Mouse (Mus musculus): Measurements from ENCODE around the gene Slc35g3. TPM values are rescaled to one million over a fixed set of nuclear protein-coding genes. Genes with fewer than 3 reads are reported as not detected.

Gene Slc35g3
- total and polyA plus RNA-seq, 2 experiments from 2014 or later = not detected

GRCm38 (mm10) chr11:69715482-69715881 lies 46.3 kb downstream of the Slc35g3 start:
- WGBS = 58% methylated on average over 9 of the region's 9 CpGs
- no peak for TF ChIP-seq EP300 (IDR thresholded peaks at IDR 0.05; ENCODE audit: low read depth)
- peak; percentile 46 for TF ChIP-seq CTCF (IDR thresholded peaks at IDR 0.05; ENCODE audit: low read depth)
- Histone ChIP-seq H3K9me3 (replicated peaks; ENCODE audit: control insufficient read depth, low read length) (no peaks in the 10 kb centered on the region), H3K4me1 (ENCODE audit: control insufficient read depth, insufficient read depth) (no peaks in the 10 kb centered on the region), H3K9ac (replicated peaks; ENCODE audit: low read depth, low read length) (no peak overlapping the region), H3K27ac (ENCODE audit: low read depth) (no peak overlapping the region), H3K4me2 (ENCODE audit: low read depth, low read length) (no peak overlapping the region), H3K4me3 (ENCODE audit: low read depth, low read length) (no peak overlapping the region), H3K36me3 (replicated peaks; ENCODE audit: control insufficient read depth, insufficient read depth, low read length) (no peaks in the 10 kb centered on the region), H3K27me3 (ENCODE audit: control insufficient read depth, insufficient read depth, low read length) (no peaks in the 10 kb centered on the region)
- no peak for DNase-seq (ENCODE audit: low spot score)
- no peak for ATAC-seq (ENCODE audit: insufficient read depth, low read depth)

DNA sequence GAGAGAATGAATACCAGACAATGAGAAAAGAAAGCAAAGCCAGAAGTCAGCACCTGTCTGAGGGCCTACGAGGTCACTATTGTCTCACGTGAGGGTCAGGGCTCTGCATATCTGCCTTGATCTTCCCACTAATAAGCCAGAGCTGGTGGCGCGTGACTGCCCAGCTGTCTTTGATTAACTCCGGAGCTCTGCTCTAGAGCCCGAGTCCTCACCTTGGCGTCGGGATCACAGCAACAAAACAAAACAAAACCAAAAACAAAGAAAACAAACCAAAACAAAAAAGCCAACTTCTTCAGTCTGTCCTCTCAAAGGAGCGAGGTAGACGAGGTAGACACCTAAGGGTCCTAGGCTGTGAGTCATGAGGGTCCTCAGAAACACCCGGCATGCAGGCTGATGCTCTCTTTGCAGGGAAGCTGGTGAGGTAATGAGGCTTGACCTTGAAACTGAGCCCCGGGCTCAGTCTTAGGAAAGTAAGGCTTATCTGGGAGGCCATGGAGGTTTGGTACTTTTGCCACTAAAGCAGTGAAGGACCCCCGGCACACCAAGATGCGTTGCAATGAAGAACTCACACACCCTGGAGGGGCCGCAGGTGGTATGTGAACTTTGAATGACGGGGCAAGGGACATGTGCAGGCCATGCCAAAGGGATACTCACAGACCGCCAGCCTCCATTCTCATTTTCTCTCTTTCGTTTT lies 47.0 kb downstream of the Slc35g3 start:
- H3K9ac ChIP-seq (replicated peaks; ENCODE audit: low read depth, low read length) = no peak overlapping the region
- no peaks in the 10 kb centered on the region for H3K27me3 ChIP-seq (ENCODE audit: control insufficient read depth, insufficient read depth, low read length)
- no peak overlapping the region for H3K4me2 ChIP-seq (ENCODE audit: low read depth, low read length)
- H3K4me3 ChIP-seq (ENCODE audit: low read depth, low read length) = no peak overlapping the region
- 63% methylated on average over 18 of the region's 18 CpGs for WGBS
- no peak overlapping the region for H3K27ac ChIP-seq (ENCODE audit: low read depth)
- ATAC-seq (ENCODE audit: insufficient read depth, low read depth) (no peak), DNase-seq (ENCODE audit: low spot score) (no peak)
- no peaks in the 10 kb centered on the region for H3K9me3 ChIP-seq (replicated peaks; ENCODE audit: control insufficient read depth, low read length)
- no peaks in the 10 kb centered on the region for H3K4me1 ChIP-seq (ENCODE audit: control insufficient read depth, insufficient read depth)
- no peaks in the 10 kb centered on the region for H3K36me3 ChIP-seq (replicated peaks; ENCODE audit: control insufficient read depth, insufficient read depth, low read length)
- TF ChIP-seq EP300 (IDR thresholded peaks at IDR 0.05; ENCODE audit: low read depth) = no peak
- no peak for TF ChIP-seq CTCF (IDR thresholded peaks at IDR 0.05; ENCODE audit: low read depth)

GRCm38 (mm10) chr11:69712954-69713672 lies 48.7 kb downstream of the Slc35g3 start:
- DNase-seq (ENCODE audit: low spot score) (no peak), ATAC-seq (ENCODE audit: insufficient read depth, low read depth) (no peak)
- Histone ChIP-seq H3K4me2 (ENCODE audit: low read depth, low read length) (no peak overlapping the region), H3K27me3 (ENCODE audit: control insufficient read depth, insufficient read depth, low read length) (no peaks in the 10 kb centered on the region), H3K36me3 (replicated peaks; ENCODE audit: control insufficient read depth, insufficient read depth, low read length) (no peaks in the 10 kb centered on the region), H3K9ac (replicated peaks; ENCODE audit: low read depth, low read length) (no peak overlapping the region), H3K4me1 (ENCODE audit: control insufficient read depth, insufficient read depth) (no peaks in the 10 kb centered on the region), H3K27ac (ENCODE audit: low read depth) (no peak overlapping the region), H3K4me3 (ENCODE audit: low read depth, low read length) (no peak overlapping the region), H3K9me3 (replicated peaks; ENCODE audit: control insufficient read depth, low read length) (no peaks in the 10 kb centered on the region)
- 81% methylated on average over 20 of the region's 20 CpGs for WGBS
- no peak for TF ChIP-seq CTCF (IDR thresholded peaks at IDR 0.05; ENCODE audit: low read depth)

DNA sequence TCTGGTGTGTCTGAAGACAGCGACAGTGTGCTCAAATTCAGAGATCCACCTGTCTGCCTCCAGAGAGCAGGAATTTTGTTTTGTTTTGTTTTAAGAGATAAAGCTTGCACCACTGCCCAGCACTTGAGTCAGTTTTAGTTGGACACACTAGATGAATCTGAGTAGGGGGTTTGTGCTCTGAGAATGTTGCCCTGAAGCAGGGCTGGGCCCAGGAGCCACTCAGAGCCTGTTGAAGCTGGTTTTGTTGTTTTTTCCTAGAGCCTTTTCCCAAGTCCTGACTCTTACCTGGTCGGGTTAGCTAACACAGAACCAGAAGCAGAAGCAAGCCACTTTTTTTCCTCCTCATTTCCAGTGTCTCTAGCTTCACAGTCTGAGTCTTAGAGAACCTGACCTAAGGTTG lies 50.7 kb downstream of the Slc35g3 start:
- Histone ChIP-seq H3K9me3 (replicated peaks; ENCODE audit: control insufficient read depth, low read length) (no peaks in the 10 kb centered on the region), H3K36me3 (replicated peaks; ENCODE audit: control insufficient read depth, insufficient read depth, low read length) (no peaks in the 10 kb centered on the region), H3K27me3 (ENCODE audit: control insufficient read depth, insufficient read depth, low read length) (no peaks in the 10 kb centered on the region), H3K4me3 (ENCODE audit: low read depth, low read length) (no peak overlapping the region), H3K9ac (replicated peaks; ENCODE audit: low read depth, low read length) (no peak overlapping the region), H3K4me2 (ENCODE audit: low read depth, low read length) (no peak overlapping the region), H3K4me1 (ENCODE audit: control insufficient read depth, insufficient read depth) (peaks cover 11% of the 10 kb centered on the region; the same call in 1 of the 2 replicates), H3K27ac (ENCODE audit: low read depth) (no peak overlapping the region)
- TF ChIP-seq EP300 (IDR thresholded peaks at IDR 0.05; ENCODE audit: low read depth) (no peak), CTCF (IDR thresholded peaks at IDR 0.05; ENCODE audit: low read depth) (no peak)
- no peak for ATAC-seq (ENCODE audit: insufficient read depth, low read depth)
- WGBS = 80% methylated on average over 2 of the region's 2 CpGs
- no peak for DNase-seq (ENCODE audit: low spot score)

- Histone ChIP-seq H3K27me3 (ENCODE audit: control insufficient read depth, insufficient read depth, low read length) (no peaks in the 10 kb centered on the region), H3K9ac (replicated peaks; ENCODE audit: low read depth, low read length) (no peak overlapping the region), H3K27ac (ENCODE audit: low read depth) (no peak overlapping the region), H3K4me1 (ENCODE audit: control insufficient read depth, insufficient read depth) (peaks cover 11% of the 10 kb centered on the region; the same call in 1 of the 2 replicates), H3K4me2 (ENCODE audit: low read depth, low read length) (no peak overlapping the region), H3K9me3 (replicated peaks; ENCODE audit: control insufficient read depth, low read length) (no peaks in the 10 kb centered on the region), H3K36me3 (replicated peaks; ENCODE audit: control insufficient read depth, insufficient read depth, low read length) (no peaks in the 10 kb centered on the region), H3K4me3 (ENCODE audit: low read depth, low read length) (no peak overlapping the region)
- DNase-seq (ENCODE audit: low spot score) (no peak), ATAC-seq (ENCODE audit: insufficient read depth, low read depth) (no peak)
- WGBS = 73% methylated on average over 3 of the region's 3 CpGs
- TF ChIP-seq EP300 (IDR thresholded peaks at IDR 0.05; ENCODE audit: low read depth) = no peak
Measured at GRCm38 (mm10) chr11:69710470-69710869, 51.3 kb downstream of the Slc35g3 start.

Other genes starting within 250 kb of the Slc35g3 start
Only the 30 nearest of the 43 such genes appear.
- 23.7 and 24.7 TPM in 2 replicates for gene Atp1b2, start 156.0 kb downstream of the Slc35g3 start, total RNA-seq (2014; rRNA removed; ENCODE audit: low replicate concordance)
- gene Atp1b2, start 156.0 kb downstream of the Slc35g3 start, polyA plus RNA-seq (2015; fragmentation: Nextera tagmentation; extraction: Ambion mirVana) = 15.1 and 16.8 TPM in 2 replicates
- not detected in 2 replicates for gene Shbg, start 144.1 kb downstream of the Slc35g3 start, total RNA-seq (2014; rRNA removed; ENCODE audit: low replicate concordance)
- 0.08 TPM in 1 of 2 replicates, not detected in the other for gene Shbg, start 144.1 kb downstream of the Slc35g3 start, polyA plus RNA-seq (2015; fragmentation: Nextera tagmentation; extraction: Ambion mirVana)
- gene Sat2, start 139.9 kb downstream of the Slc35g3 start, total RNA-seq (2014; rRNA removed; ENCODE audit: low replicate concordance) = 7.3 TPM in 1 of 2 replicates, not detected in the other
- 17.8 and 18.8 TPM in 2 replicates for gene Sat2, start 139.9 kb downstream of the Slc35g3 start, polyA plus RNA-seq (2015; fragmentation: Nextera tagmentation; extraction: Ambion mirVana)
- 64.7 and 102 TPM in 2 replicates for gene Fxr2, start 129.0 kb downstream of the Slc35g3 start, total RNA-seq (2014; rRNA removed; ENCODE audit: low replicate concordance)
- 15.8 and 17.7 TPM in 2 replicates for gene Fxr2, start 129.0 kb downstream of the Slc35g3 start, polyA plus RNA-seq (2015; fragmentation: Nextera tagmentation; extraction: Ambion mirVana)
- not detected in 2 replicates for gene Sox15, start 106.7 kb downstream of the Slc35g3 start, total RNA-seq (2014; rRNA removed; ENCODE audit: low replicate concordance)
- gene Sox15, start 106.7 kb downstream of the Slc35g3 start, polyA plus RNA-seq (2015; fragmentation: Nextera tagmentation; extraction: Ambion mirVana) = not detected in 2 replicates
- gene Mpdu1, start 99.3 kb downstream of the Slc35g3 start, total RNA-seq (2014; rRNA removed; ENCODE audit: low replicate concordance) = 123 and 137 TPM in 2 replicates
- 30.0 and 33.0 TPM in 2 replicates for gene Mpdu1, start 99.3 kb downstream of the Slc35g3 start, polyA plus RNA-seq (2015; fragmentation: Nextera tagmentation; extraction: Ambion mirVana)
- gene Cd68, start 95.8 kb downstream of the Slc35g3 start, total RNA-seq (2014; rRNA removed; ENCODE audit: low replicate concordance) = 2.6 and 6.9 TPM in 2 replicates
- gene Cd68, start 95.8 kb downstream of the Slc35g3 start, polyA plus RNA-seq (2015; fragmentation: Nextera tagmentation; extraction: Ambion mirVana) = 6.1 and 8.5 TPM in 2 replicates
- gene Eif4a1, start 89.5 kb downstream of the Slc35g3 start, total RNA-seq (2014; rRNA removed; ENCODE audit: low replicate concordance) = 573 and 656 TPM in 2 replicates
- gene Eif4a1, start 89.5 kb downstream of the Slc35g3 start, polyA plus RNA-seq (2015; fragmentation: Nextera tagmentation; extraction: Ambion mirVana) = 261 and 289 TPM in 2 replicates
- 39.7 and 92.3 TPM in 2 replicates for gene Senp3, start 79.9 kb downstream of the Slc35g3 start, total RNA-seq (2014; rRNA removed; ENCODE audit: low replicate concordance)
- 27.4 and 32.6 TPM in 2 replicates for gene Senp3, start 79.9 kb downstream of the Slc35g3 start, polyA plus RNA-seq (2015; fragmentation: Nextera tagmentation; extraction: Ambion mirVana)
- 0.81 TPM in 1 of 2 replicates, not detected in the other for gene Tnfsf13, start 76.2 kb downstream of the Slc35g3 start, total RNA-seq (2014; rRNA removed; ENCODE audit: low replicate concordance)
- 0.57 and 0.89 TPM in 2 replicates for gene Tnfsf13, start 76.2 kb downstream of the Slc35g3 start, polyA plus RNA-seq (2015; fragmentation: Nextera tagmentation; extraction: Ambion mirVana)
- 8.5 and 9.3 TPM in 2 replicates for gene Tnfsf12, start 66.1 kb downstream of the Slc35g3 start, total RNA-seq (2014; rRNA removed; ENCODE audit: low replicate concordance)
- gene Tnfsf12, start 66.1 kb downstream of the Slc35g3 start, polyA plus RNA-seq (2015; fragmentation: Nextera tagmentation; extraction: Ambion mirVana) = 5.3 and 5.5 TPM in 2 replicates
- gene Tnfsfm13, start 65.9 kb downstream of the Slc35g3 start, total RNA-seq (2014; rRNA removed; ENCODE audit: low replicate concordance) = 0.65 and 1.8 TPM in 2 replicates
- 2.8 and 3.0 TPM in 2 replicates for gene Tnfsfm13, start 65.9 kb downstream of the Slc35g3 start, polyA plus RNA-seq (2015; fragmentation: Nextera tagmentation; extraction: Ambion mirVana)
- gene Polr2a, start 3.3 kb downstream of the Slc35g3 start, total RNA-seq (2014; rRNA removed; ENCODE audit: low replicate concordance) = 13.4 and 15.6 TPM in 2 replicates
- gene Polr2a, start 3.3 kb downstream of the Slc35g3 start, polyA plus RNA-seq (2015; fragmentation: Nextera tagmentation; extraction: Ambion mirVana) = 6.2 and 6.6 TPM in 2 replicates
- 21.2 and 28.7 TPM in 2 replicates for gene Zbtb4, start 3.9 kb upstream of the Slc35g3 start, total RNA-seq (2014; rRNA removed; ENCODE audit: low replicate concordance)
- gene Zbtb4, start 3.9 kb upstream of the Slc35g3 start, polyA plus RNA-seq (2015; fragmentation: Nextera tagmentation; extraction: Ambion mirVana) = 2.6 and 2.9 TPM in 2 replicates
- gene Chrnb1, start 34.0 kb upstream of the Slc35g3 start, total RNA-seq (2014; rRNA removed; ENCODE audit: low replicate concordance) = 2.5 and 11.2 TPM in 2 replicates
- 2.7 and 3.1 TPM in 2 replicates for gene Chrnb1, start 34.0 kb upstream of the Slc35g3 start, polyA plus RNA-seq (2015; fragmentation: Nextera tagmentation; extraction: Ambion mirVana)
- 5.3 and 5.7 TPM in 2 replicates for gene Fgf11, start 39.9 kb upstream of the Slc35g3 start, total RNA-seq (2014; rRNA removed; ENCODE audit: low replicate concordance)
- 0.75 and 1.0 TPM in 2 replicates for gene Fgf11, start 39.9 kb upstream of the Slc35g3 start, polyA plus RNA-seq (2015; fragmentation: Nextera tagmentation; extraction: Ambion mirVana)
- 0.43 and 2.7 TPM in 2 replicates for gene Tmem102, start 43.7 kb upstream of the Slc35g3 start, total RNA-seq (2014; rRNA removed; ENCODE audit: low replicate concordance)
- gene Tmem102, start 43.7 kb upstream of the Slc35g3 start, polyA plus RNA-seq (2015; fragmentation: Nextera tagmentation; extraction: Ambion mirVana) = 2.6 TPM in 2 replicates
- gene Gm39566, start 53.3 kb upstream of the Slc35g3 start, total RNA-seq (2014; rRNA removed; ENCODE audit: low replicate concordance) = not detected in 2 replicates
- gene Gm39566, start 53.3 kb upstream of the Slc35g3 start, polyA plus RNA-seq (2015; fragmentation: Nextera tagmentation; extraction: Ambion mirVana) = not detected in 2 replicates
- not detected in 2 replicates for gene Spem2, start 56.5 kb upstream of the Slc35g3 start, total RNA-seq (2014; rRNA removed; ENCODE audit: low replicate concordance)
- not detected in 2 replicates for gene Spem2, start 56.5 kb upstream of the Slc35g3 start, polyA plus RNA-seq (2015; fragmentation: Nextera tagmentation; extraction: Ambion mirVana)
- gene Spem1, start 60.2 kb upstream of the Slc35g3 start, total RNA-seq (2014; rRNA removed; ENCODE audit: low replicate concordance) = not detected in 2 replicates
- not detected in 2 replicates for gene Spem1, start 60.2 kb upstream of the Slc35g3 start, polyA plus RNA-seq (2015; fragmentation: Nextera tagmentation; extraction: Ambion mirVana)
- gene Nlgn2, start 75.8 kb upstream of the Slc35g3 start, total RNA-seq (2014; rRNA removed; ENCODE audit: low replicate concordance) = 4.5 and 10.1 TPM in 2 replicates
- gene Nlgn2, start 75.8 kb upstream of the Slc35g3 start, polyA plus RNA-seq (2015; fragmentation: Nextera tagmentation; extraction: Ambion mirVana) = 0.89 TPM in 2 replicates
- 78.5 and 169 TPM in 2 replicates for gene Tmem256, start 76.5 kb upstream of the Slc35g3 start, total RNA-seq (2014; rRNA removed; ENCODE audit: low replicate concordance)
- gene Tmem256, start 76.5 kb upstream of the Slc35g3 start, polyA plus RNA-seq (2015; fragmentation: Nextera tagmentation; extraction: Ambion mirVana) = 411 and 424 TPM in 2 replicates
- gene Plscr3, start 84.4 kb upstream of the Slc35g3 start, total RNA-seq (2014; rRNA removed; ENCODE audit: low replicate concordance) = 50.9 and 64.0 TPM in 2 replicates
- 60.5 and 62.3 TPM in 2 replicates for gene Plscr3, start 84.4 kb upstream of the Slc35g3 start, polyA plus RNA-seq (2015; fragmentation: Nextera tagmentation; extraction: Ambion mirVana)
- 0.50 TPM in 1 of 2 replicates, not detected in the other for gene Tnk1, start 96.8 kb upstream of the Slc35g3 start, total RNA-seq (2014; rRNA removed; ENCODE audit: low replicate concordance)
- gene Tnk1, start 96.8 kb upstream of the Slc35g3 start, polyA plus RNA-seq (2015; fragmentation: Nextera tagmentation; extraction: Ambion mirVana) = not detected in 2 replicates
- gene Tmem95, start 116.0 kb upstream of the Slc35g3 start, total RNA-seq (2014; rRNA removed; ENCODE audit: low replicate concordance) = not detected in 2 replicates
- not detected in 2 replicates for gene Tmem95, start 116.0 kb upstream of the Slc35g3 start, polyA plus RNA-seq (2015; fragmentation: Nextera tagmentation; extraction: Ambion mirVana)
- gene Kctd11, start 119.4 kb upstream of the Slc35g3 start, total RNA-seq (2014; rRNA removed; ENCODE audit: low replicate concordance) = 2.3 and 9.4 TPM in 2 replicates
- gene Kctd11, start 119.4 kb upstream of the Slc35g3 start, polyA plus RNA-seq (2015; fragmentation: Nextera tagmentation; extraction: Ambion mirVana) = 1.9 and 2.3 TPM in 2 replicates
- 2.5 and 9.7 TPM in 2 replicates for gene Acap1, start 133.6 kb upstream of the Slc35g3 start, total RNA-seq (2014; rRNA removed; ENCODE audit: low replicate concordance)
- 2.5 TPM in 2 replicates for gene Acap1, start 133.6 kb upstream of the Slc35g3 start, polyA plus RNA-seq (2015; fragmentation: Nextera tagmentation; extraction: Ambion mirVana)
- 1.8 and 6.3 TPM in 2 replicates for gene 2810408A11Rik, start 139.0 kb upstream of the Slc35g3 start, total RNA-seq (2014; rRNA removed; ENCODE audit: low replicate concordance)
- gene 2810408A11Rik, start 139.0 kb upstream of the Slc35g3 start, polyA plus RNA-seq (2015; fragmentation: Nextera tagmentation; extraction: Ambion mirVana) = 2.8 and 3.9 TPM in 2 replicates
- 39.2 and 59.5 TPM in 2 replicates for gene Neurl4, start 139.1 kb upstream of the Slc35g3 start, total RNA-seq (2014; rRNA removed; ENCODE audit: low replicate concordance)
- 3.6 and 4.5 TPM in 2 replicates for gene Neurl4, start 139.1 kb upstream of the Slc35g3 start, polyA plus RNA-seq (2015; fragmentation: Nextera tagmentation; extraction: Ambion mirVana)
- gene Gps2, start 151.9 kb upstream of the Slc35g3 start, total RNA-seq (2014; rRNA removed; ENCODE audit: low replicate concordance) = 48.6 and 72.4 TPM in 2 replicates
- gene Gps2, start 151.9 kb upstream of the Slc35g3 start, polyA plus RNA-seq (2015; fragmentation: Nextera tagmentation; extraction: Ambion mirVana) = 37.1 and 38.1 TPM in 2 replicates

All from heart, postnatal 0 days (tissue).